Mouse (Mus musculus) hindbrain, embryonic 11.5 days (tissue): ENCODE results near the gene Prkca. TPM values are rescaled to one million over a fixed set of nuclear protein-coding genes. Genes with fewer than 3 reads are reported as not detected.

Source experiments
- ATAC-seq: fragments of 200-750 bp; cut with Nextera tagmentation; 2 replicates; pipeline ENCODE4 v1.8.0; 2017; ENCODE audit warnings: mild to moderate bottlenecking, moderate TSS enrichment, moderate library complexity; ENCODE audit not compliant: low FRiP score
- DNase-seq: peaks from one replicate; pipeline ENCODE4 v3.0.0-alpha.2; 2015; ENCODE audit warnings: low spot score
- H3K27ac ChIP-seq: fragments of 300-500 bp; sonication (generic); 2 replicates; pipeline ENCODE4 v1.5.1; 2014; ENCODE audit warnings: mild to moderate bottlenecking, low read depth, low read length
- H3K27me3 ChIP-seq: fragments of 300-500 bp; sonication (generic); 2 replicates; pipeline ENCODE4 v1.6.1; 2014; ENCODE audit warnings: mild to moderate bottlenecking, low read length, moderate library complexity, mixed read lengths; ENCODE audit not compliant: control insufficient read depth, insufficient read depth
- H3K36me3 ChIP-seq: fragments of 300-500 bp; sonication (generic); 2 replicates; pipeline ENCODE4 v1.6.1; 2014; ENCODE audit warnings: mild to moderate bottlenecking, low read length, moderate library complexity, mixed read lengths; ENCODE audit not compliant: control insufficient read depth, insufficient read depth
- H3K4me1 ChIP-seq: fragments of 300-500 bp; sonication (generic); replicated peaks from 2 replicates; pipeline ENCODE4 v1.6.1; 2014; ENCODE audit warnings: low read length, mixed read lengths; ENCODE audit not compliant: control insufficient read depth, insufficient read depth
- H3K4me2 ChIP-seq: fragments of 300-500 bp; sonication (generic); replicated peaks from 2 replicates; pipeline ENCODE4 v1.6.1; 2014; ENCODE audit warnings: mild to moderate bottlenecking, low read depth, low read length
- H3K4me3 ChIP-seq: fragments of 300-500 bp; sonication (generic); 2 replicates; pipeline ENCODE4 v1.5.1; 2014; ENCODE audit warnings: low read depth, low read length
- H3K9ac ChIP-seq: fragments of 300-500 bp; sonication (generic); 2 replicates; pipeline ENCODE4 v1.6.1; 2014; ENCODE audit warnings: low read depth, low read length
- H3K9me3 ChIP-seq: fragments of 300-500 bp; sonication (generic); 2 replicates; pipeline ENCODE4 v1.6.1; 2016; ENCODE audit warnings: low read length; ENCODE audit not compliant: control insufficient read depth
- WGBS: fragments of 180-500 bp; shearing (Covaris S2); extraction: QIAGEN DNeasy Blood & Tissue Kit; methylation state at CpG from one replicate; pipeline ENCODE4 v1.1.7; 2014; 5-methylcytosine and 5-hydroxymethylcytosine counted together
- polyA plus RNA-seq: library from polyadenylated mRNA; unstranded; fragments of >200 nt; fragmentation: Nextera tagmentation; extraction: Ambion mirVana; gene quantifications from 2 replicates; pipeline ENCODE4 v1.2.1, GENCODE M21; 2014

Gene Prkca
- polyA plus RNA-seq, 1 experiment from 2014 or later, result 4.1 TPM

DNA sequence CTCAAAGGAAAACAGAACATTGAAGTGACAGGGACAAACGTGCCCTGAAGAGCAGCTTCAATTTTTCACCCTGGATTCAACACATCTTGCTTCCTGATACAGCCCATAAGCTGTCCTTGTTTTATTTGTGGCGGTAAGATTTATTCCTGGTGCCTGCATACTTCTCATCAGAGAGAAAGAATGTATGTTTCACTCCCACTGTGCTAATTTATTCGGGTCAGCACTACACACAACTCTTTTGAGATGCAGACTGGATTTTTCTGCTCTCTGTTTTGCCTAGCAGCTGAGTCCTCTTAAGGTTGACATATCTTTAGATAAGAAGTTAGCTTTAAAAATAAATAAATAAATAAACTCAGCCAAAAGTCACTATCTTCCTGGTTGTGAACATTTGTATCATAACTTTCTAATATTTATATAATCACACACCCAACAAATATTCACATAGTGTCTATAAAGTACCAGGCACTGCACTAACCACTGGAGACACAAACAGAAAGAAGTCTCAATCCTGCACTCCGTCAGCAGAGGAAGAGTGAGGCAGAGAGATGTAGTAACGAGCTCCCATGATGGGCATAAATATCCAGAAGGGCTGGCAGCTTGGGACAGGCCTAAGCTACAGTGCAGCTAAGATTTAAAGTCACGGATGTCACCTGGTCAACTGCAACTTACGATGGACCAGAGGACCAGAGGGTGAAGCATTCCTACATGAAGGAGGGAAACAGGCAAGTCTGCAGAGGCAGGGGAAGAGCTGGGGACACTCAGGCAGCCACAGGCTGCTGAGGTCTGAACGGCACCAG is 9.9 kb downstream of the Prkca start:
- no peak for DNase-seq
- WGBS, result 67% methylated on average over 8 of the region's 8 CpGs

DNA sequence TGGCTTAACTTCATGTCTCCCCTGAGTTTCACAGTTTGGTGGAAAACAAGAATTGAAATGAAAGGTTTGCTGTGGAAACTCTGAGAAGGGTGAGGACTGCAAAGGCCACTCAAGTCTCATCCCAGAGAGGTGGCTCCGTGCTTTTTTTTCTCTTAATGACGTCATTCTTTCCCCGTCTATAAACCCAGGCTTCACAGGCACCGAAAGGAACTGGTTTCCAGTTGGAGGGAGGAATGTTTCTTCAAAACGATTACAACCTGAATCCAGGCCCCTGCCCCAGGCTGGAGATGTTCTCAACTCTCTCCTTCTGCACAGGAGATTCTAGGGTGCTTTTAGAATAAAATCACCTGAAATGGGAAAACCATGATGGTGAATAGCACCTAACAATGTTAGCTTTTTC is 10.7 kb downstream of the Prkca start:
- DNase-seq (no peak), ATAC-seq (no peak)
- 0 out of 2 replicates have a peak, but pooled peaks cover 2% of the 10 kb centered on the region for H3K4me1 ChIP-seq
- no peak overlapping the region for H3K27ac ChIP-seq
- 68% methylated on average over 5 of the region's 5 CpGs for WGBS
- H3K4me3 ChIP-seq, result no peak overlapping the region
- H3K9ac ChIP-seq, result no peak overlapping the region
- no peak overlapping the region for H3K4me2 ChIP-seq
- H3K36me3 ChIP-seq, result no peaks in the 10 kb centered on the region
- no peaks in the 10 kb centered on the region for H3K9me3 ChIP-seq
- no peaks in the 10 kb centered on the region for H3K27me3 ChIP-seq

More for the DNA sequence above, 9.9 kb downstream of the Prkca start:
- Histone ChIP-seq H3K27ac (no peak overlapping the region), H3K4me2 (no peak overlapping the region), H3K9ac (no peak overlapping the region), H3K36me3 (no peaks in the 10 kb centered on the region), H3K9me3 (no peaks in the 10 kb centered on the region), H3K4me1 (0 out of 2 replicates have a peak, but pooled peaks cover 2% of the 10 kb centered on the region), H3K4me3 (no peak overlapping the region), H3K27me3 (no peaks in the 10 kb centered on the region)
- no peak for ATAC-seq

DNA sequence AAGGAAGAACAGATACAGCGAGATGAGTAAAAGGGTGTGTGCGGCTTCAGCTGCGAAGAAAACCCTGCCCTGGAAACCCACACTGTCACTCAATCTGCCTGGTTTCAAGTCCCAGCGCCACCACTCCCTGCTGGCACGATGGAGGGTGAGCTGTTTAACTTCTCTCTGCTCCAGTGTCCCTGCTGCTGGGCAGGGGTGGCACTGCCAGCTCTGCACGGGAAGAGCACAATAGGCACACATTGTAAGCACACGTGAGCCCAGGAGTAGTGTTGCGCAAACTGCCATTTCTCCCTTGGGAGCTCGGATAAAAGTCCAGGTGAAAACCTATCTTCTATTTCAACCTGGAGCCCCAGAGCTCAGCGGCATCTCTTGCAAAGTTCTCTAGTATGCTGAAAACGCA is 12.9 kb downstream of the Prkca start:
- Histone ChIP-seq H3K27me3 (no peaks in the 10 kb centered on the region), H3K9me3 (no peaks in the 10 kb centered on the region), H3K27ac (no peak overlapping the region), H3K4me1 (0 out of 2 replicates have a peak, but pooled peaks cover 2% of the 10 kb centered on the region), H3K4me3 (no peak overlapping the region), H3K4me2 (no peak overlapping the region), H3K9ac (no peak overlapping the region), H3K36me3 (no peaks in the 10 kb centered on the region)
- DNase-seq, result no peak
- 87% methylated on average over 11 of the region's 11 CpGs for WGBS
- ATAC-seq, result no peak

DNA sequence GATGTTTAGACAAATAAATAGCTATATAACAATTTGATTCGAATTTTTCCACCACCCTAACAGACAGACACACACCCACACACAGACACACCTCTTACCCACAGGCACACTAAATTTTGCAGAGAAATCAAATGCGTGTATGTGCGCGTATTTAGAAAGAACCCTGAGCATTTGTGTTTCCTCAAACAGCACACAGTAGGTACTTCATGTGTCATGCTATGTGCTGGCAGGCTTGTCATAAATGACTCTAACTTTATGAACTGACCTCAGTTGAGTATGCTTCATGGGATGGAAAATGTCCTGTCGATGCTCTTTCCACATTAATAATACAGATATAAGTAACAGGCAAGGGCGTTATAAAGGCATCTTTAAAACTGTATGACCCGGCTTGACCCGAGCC is 17.8 kb downstream of the Prkca start:
- Histone ChIP-seq H3K4me3 (no peak overlapping the region), H3K9ac (no peak overlapping the region), H3K4me2 (no peak overlapping the region), H3K4me1 (no peaks in the 10 kb centered on the region), H3K27ac (no peak overlapping the region), H3K9me3 (no peaks in the 10 kb centered on the region), H3K27me3 (no peaks in the 10 kb centered on the region), H3K36me3 (no peaks in the 10 kb centered on the region)
- DNase-seq (no peak), ATAC-seq (no peak)
- WGBS, result 86% methylated on average over 8 of the region's 8 CpGs

DNA sequence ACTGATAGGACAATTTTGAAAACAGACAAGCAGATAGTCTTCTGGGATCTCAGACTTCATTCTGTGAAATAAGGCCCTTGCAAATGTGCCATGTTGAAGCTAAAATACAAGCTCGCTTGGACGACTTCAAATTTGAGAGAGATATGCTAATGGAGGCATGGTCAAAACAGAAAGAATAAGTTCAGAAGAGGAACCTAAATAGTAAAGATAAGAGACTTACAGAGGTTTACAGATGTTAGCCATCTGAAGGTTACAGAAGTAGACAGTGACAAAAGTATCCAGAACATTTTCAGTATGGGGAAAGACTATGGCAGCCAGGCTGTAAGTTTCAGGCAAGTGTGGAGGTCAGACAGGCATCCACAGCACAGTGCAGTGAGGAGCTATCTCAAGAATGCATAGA is 21.6 kb downstream of the Prkca start:
- no peak overlapping the region for H3K9ac ChIP-seq
- no peak overlapping the region for H3K4me2 ChIP-seq
- no peaks in the 10 kb centered on the region for H3K9me3 ChIP-seq
- WGBS, result 87% methylated on average over 2 of the region's 2 CpGs
- no peaks in the 10 kb centered on the region for H3K36me3 ChIP-seq
- no peaks in the 10 kb centered on the region for H3K27me3 ChIP-seq
- DNase-seq (no peak), ATAC-seq (no peak)
- H3K4me1 ChIP-seq, result no peaks in the 10 kb centered on the region
- H3K27ac ChIP-seq, result no peak overlapping the region
- H3K4me3 ChIP-seq, result no peak overlapping the region

DNA sequence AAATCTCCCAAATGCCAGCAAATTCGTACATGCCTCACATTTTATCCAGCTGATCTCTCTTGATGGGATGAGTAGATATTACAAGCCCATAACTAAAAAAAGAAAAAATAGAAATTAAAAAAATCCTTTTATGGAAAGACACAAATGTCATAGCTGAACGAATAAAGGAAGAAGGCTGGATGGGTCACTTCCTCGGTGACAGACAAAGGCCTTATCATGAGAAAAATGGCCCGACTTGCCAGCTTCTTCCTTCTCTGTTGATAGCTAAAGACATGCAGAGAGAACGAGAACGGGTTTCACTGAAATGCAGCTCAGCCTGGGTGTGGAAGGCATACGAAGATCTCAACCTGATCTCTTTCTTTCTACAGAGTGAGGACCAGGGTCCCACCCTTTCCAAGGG is 23.2 kb downstream of the Prkca start:
- DNase-seq, result no peak
- Histone ChIP-seq H3K27me3 (no peaks in the 10 kb centered on the region), H3K4me1 (no peaks in the 10 kb centered on the region), H3K9me3 (no peaks in the 10 kb centered on the region), H3K9ac (no peak overlapping the region), H3K4me2 (no peak overlapping the region), H3K27ac (no peak overlapping the region), H3K36me3 (no peaks in the 10 kb centered on the region), H3K4me3 (no peak overlapping the region)
- no peak for ATAC-seq
- 83% methylated on average over 7 of the region's 7 CpGs for WGBS

DNA sequence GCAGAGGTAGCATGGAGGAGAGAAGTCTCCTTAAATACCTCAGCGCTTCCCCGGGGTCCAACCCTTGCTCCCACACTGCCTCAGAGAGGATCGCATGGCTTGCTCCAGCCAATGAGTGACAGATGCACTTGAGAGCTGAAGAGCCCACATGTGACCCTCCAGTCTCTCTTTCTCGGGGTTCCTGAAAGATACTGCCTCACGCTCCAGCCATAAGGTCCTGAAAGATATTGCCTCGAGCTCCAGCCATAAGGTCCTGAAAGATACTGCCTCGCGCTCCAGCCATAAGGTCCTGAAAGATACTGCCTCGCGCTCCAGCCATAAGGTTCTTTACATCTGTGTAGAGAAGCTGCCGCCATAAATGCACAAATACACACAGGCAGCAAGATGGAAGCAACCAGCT is 24.6 kb downstream of the Prkca start:
- Histone ChIP-seq H3K9ac (0 out of 2 replicates have a peak overlapping the region, but pooled peaks have one; percentile 7), H3K4me3 (no peak overlapping the region), H3K4me1 (no peaks in the 10 kb centered on the region), H3K36me3 (no peaks in the 10 kb centered on the region), H3K9me3 (no peaks in the 10 kb centered on the region), H3K27ac (no peak overlapping the region), H3K4me2 (no peak overlapping the region), H3K27me3 (no peaks in the 10 kb centered on the region)
- ATAC-seq (no peak), DNase-seq (no peak)
- WGBS, result 87% methylated on average over 11 of the region's 11 CpGs

GRCm38 (mm10) chr11:108317878-108318277 is 25.9 kb downstream of the Prkca start:
- no peak overlapping the region for H3K4me2 ChIP-seq
- H3K27ac ChIP-seq, result no peak overlapping the region
- no peaks in the 10 kb centered on the region for H3K9me3 ChIP-seq
- WGBS, result 76% methylated on average over 6 of the region's 6 CpGs
- no peaks in the 10 kb centered on the region for H3K36me3 ChIP-seq
- H3K27me3 ChIP-seq, result no peaks in the 10 kb centered on the region
- no peak for DNase-seq
- no peak for ATAC-seq
- H3K4me1 ChIP-seq, result no peaks in the 10 kb centered on the region
- no peak overlapping the region for H3K4me3 ChIP-seq
- H3K9ac ChIP-seq, result no peak overlapping the region

DNA sequence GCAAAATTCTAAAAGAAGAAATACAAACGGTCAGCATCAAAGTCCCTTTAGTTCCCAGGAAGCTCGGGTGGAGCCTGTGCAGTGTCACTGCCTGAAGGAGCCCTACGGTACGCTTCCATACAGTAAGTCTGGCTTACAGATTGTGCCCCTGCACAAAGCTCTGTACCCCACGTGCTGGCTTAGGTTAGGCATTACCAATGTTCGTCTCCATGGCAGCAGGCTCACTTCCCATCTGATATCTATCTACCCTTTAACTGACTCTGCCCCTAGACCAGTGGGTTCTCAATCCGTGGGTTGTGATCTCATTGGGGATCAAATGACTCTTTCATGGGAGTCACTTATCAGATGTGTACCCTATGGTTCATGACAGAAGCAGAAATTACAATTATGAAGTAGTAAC is 28.0 kb downstream of the Prkca start:
- Histone ChIP-seq H3K36me3 (no peaks in the 10 kb centered on the region), H3K4me2 (no peak overlapping the region), H3K27ac (no peak overlapping the region), H3K9ac (no peak overlapping the region), H3K9me3 (no peaks in the 10 kb centered on the region), H3K4me3 (no peak overlapping the region), H3K4me1 (no peaks in the 10 kb centered on the region), H3K27me3 (no peaks in the 10 kb centered on the region)
- no peak for DNase-seq
- ATAC-seq, result no peak
- WGBS, result 86% methylated on average over 7 of the region's 7 CpGs
